Mouse (Mus musculus) fibroblast of lung, adult 2 months (primary cell): ENCODE results near the gene Gzma.

Experiments
- DNase-seq: peaks from one replicate; pipeline ENCODE4 v3.0.0-alpha.2; 2011; ENCODE audit warnings: low read depth

Gzma gene

DNA sequence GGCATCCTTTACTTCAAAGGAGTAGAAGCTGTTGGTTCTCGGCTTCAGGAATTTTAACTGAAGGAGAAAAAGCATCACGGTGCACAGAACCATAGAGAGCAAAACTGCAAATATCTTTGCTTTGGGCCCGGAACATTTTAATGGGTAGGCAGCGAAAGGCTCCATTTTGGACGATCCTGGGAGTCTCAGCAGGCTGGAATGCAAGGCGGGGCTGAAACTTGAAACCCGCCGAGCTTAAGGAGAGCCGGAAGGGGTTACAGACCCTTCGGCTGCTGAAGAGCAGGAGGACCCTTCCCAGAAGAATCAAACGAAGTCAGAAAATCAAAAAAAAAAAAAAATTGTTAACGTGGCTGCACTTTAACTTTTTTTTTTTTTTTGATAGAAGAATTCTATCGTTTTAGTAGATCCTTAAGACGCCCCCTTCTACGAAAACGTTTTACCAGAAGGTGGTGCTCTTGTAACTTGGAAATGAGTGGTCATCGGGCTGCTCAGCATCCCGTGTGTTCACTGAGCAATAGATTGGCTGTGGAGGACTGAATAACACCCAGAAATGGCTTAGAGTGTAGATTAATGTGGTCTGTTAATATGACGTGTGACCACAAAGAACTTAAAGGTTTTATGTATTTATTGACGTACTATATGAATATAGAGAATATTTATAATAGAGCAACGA, 54.4 kb downstream of the Gzma start, which contains the start of gene Gpx8:
Gene Gpx8, minus strand, starts transcription at position 200 of the 673 bp plus-strand sequence.
- peak; percentile 76 for DNase-seq

DNA sequence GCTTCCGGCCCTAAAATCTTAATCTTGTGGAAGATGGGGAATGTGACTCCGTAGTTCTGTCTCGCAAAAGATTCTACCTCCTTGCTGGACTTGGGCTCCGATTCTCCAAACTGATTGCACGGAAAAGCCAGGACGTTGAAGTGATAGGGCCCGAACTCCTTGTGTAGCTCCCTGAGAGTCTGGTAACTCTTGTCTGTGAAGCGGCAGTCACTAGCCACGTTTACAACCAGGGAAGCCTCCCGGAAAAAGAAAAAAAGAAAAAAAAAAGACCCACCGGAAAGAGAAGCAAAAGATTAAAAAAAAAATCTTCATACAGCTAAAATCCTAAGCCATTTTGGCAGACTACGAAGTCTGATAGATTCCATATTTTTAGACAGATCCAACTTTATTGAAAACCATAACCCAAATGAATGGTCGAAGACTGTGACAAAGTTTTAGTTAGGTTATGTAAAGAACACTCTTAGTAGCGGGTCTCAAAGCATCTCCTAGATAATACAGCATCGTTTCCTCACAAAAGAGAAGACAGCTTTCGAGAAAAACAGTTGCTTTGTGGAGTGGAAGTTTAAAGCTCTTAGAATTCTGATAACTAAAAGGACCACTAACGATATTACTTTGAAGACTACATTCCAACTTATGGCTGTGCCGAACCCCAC, 55.2 kb downstream of the Gzma start:
- no peak for DNase-seq

DNA sequence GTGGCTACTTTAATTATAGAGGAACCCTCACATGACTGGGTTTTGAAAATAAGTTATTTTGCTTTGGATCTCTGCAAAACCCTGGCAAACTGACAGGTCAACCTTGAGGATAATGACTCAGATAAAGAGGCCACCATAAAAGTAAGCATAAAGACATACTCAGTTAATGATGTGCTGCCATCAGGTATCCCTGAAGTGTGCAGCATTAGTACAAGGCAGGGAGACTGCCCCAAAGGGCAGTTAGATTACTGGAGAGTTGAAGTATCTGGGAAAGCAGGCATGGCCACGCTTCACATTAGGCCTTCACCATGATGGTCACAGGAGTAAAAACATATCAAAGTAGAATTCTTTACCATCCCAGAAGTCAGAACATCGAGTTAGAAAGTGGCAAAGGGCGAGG, 55.9 kb downstream of the Gzma start:
- DNase-seq, result no peak
